Mouse (Mus musculus) C2C12 (cell line): ENCODE measurements around the gene Pard6b.

Source experiments
- CTCF ChIP-seq: IDR thresholded peaks from one replicate; pipeline ENCODE4 v1.5.1; 2011; ENCODE audit not compliant: control insufficient read depth, insufficient read depth, insufficient read length
- FOSL1 ChIP-seq: IDR thresholded peaks from one replicate; pipeline ENCODE4 v1.8.0; 2011; ENCODE audit warnings: mild to moderate bottlenecking, low read length; ENCODE audit not compliant: poor library complexity, insufficient read depth, severe bottlenecking
- MAX ChIP-seq: IDR thresholded peaks from one replicate; pipeline ENCODE4 v1.6.1; 2011; ENCODE audit warnings: mild to moderate bottlenecking, control low read depth
- MYOD1 ChIP-seq: IDR thresholded peaks from one replicate; pipeline ENCODE4 v1.6.1; 2011; ENCODE audit warnings: low read depth; ENCODE audit not compliant: control insufficient read depth, insufficient read length
- MYOG ChIP-seq: IDR thresholded peaks from one replicate; pipeline ENCODE4 v1.6.1; 2011; ENCODE audit not compliant: control insufficient read depth, insufficient read length; ENCODE audit errors: extremely low read depth
- USF1 ChIP-seq: IDR thresholded peaks from one replicate; pipeline ENCODE4 v1.6.1; 2011; ENCODE audit warnings: low read depth, mild to moderate bottlenecking, control low read depth, moderate library complexity

GRCm38 (mm10) chr2:168098040-168098439 is 17.2 kb downstream of the Pard6b start:
- peak; percentile 86 for TF ChIP-seq CTCF
- no peak for TF ChIP-seq MYOG
- TF ChIP-seq FOSL1: no peak
- no peak for TF ChIP-seq MYOD1
- no peak for TF ChIP-seq USF1
- no peak for TF ChIP-seq MAX
